Comparison of ENCODE assay signal across 12 mouse cellular contexts in genomic region chr6:38950341-38950740, GRCm38 (mm10).
DNase-seq lines count a peak whose midpoint lies in the region; ATAC-seq lines count a peak whose summit lies in the region.
"Had no signal": no experiment of that assay in that cellular context is flagged by ENCODE, and none has a peak within 500 bp of the region (broad histone marks: within the 10 kb centered on the region; RNA-seq: fewer than 3 reads in every experiment).

No protein-coding gene starts in this region.

- no peak for ATAC-seq in heart, embryonic 11.5 days (replicated peaks; ENCODE audit: insufficient number of reproducible peaks, low FRiP score, low TSS enrichment)
- no peak for ATAC-seq in kidney, embryonic 16.5 days (ENCODE audit: low FRiP score, low TSS enrichment)
- ATAC-seq in kidney, embryonic 14.5 days (ENCODE audit: low FRiP score, low TSS enrichment), result no peak
- peak; percentile 66 for ATAC-seq in liver, embryonic 16.5 days (ENCODE audit: low read depth)
- ATAC-seq: hindbrain, postnatal 0 days had no signal

- peak overlapping the region; percentile 62 for H3K27ac ChIP-seq in heart, embryonic 11.5 days (ENCODE audit: low read depth, low read length)
- H3K27ac ChIP-seq in kidney, embryonic 16.5 days (ENCODE audit: low read length), result peak overlapping the region; percentile 72; the same call in 1 of the 2 replicates
- H3K27ac ChIP-seq in kidney, embryonic 14.5 days (ENCODE audit: low read depth, low read length), result no peak overlapping the region
- H3K27ac ChIP-seq in liver, embryonic 16.5 days (ENCODE audit: low read length), result peak overlapping the region; percentile 9; the same call in 1 of the 2 replicates
- H3K27ac ChIP-seq: hindbrain, postnatal 0 days; neural tube, embryonic 15.5 days had no signal

- H3K4me2 ChIP-seq in heart, embryonic 11.5 days, result no peak overlapping the region
- H3K4me2 ChIP-seq in kidney, embryonic 16.5 days (replicated peaks; ENCODE audit: low read depth, low read length), result no peak overlapping the region
- no peak overlapping the region for H3K4me2 ChIP-seq in kidney, embryonic 14.5 days (replicated peaks; ENCODE audit: low read depth, low read length)
- no peak overlapping the region for H3K4me2 ChIP-seq in liver, embryonic 16.5 days (ENCODE audit: low read depth, low read length)
- H3K4me2 ChIP-seq: neural tube, embryonic 15.5 days had no signal

- H3K4me1 ChIP-seq in heart, embryonic 11.5 days (ENCODE audit: control insufficient read depth, insufficient read depth, low read length), result peaks cover 14% of the 10 kb centered on the region; the same call in 1 of the 2 replicates
- H3K4me1 ChIP-seq in kidney, embryonic 16.5 days (ENCODE audit: insufficient read depth, low read length), result peaks cover 4% of the 10 kb centered on the region
- H3K4me1 ChIP-seq in kidney, embryonic 14.5 days (ENCODE audit: control insufficient read depth, insufficient read depth, low read length), result 0 out of 2 replicates have a peak, but pooled peaks cover 3% of the 10 kb centered on the region
- peaks cover 14% of the 10 kb centered on the region for H3K4me1 ChIP-seq in liver, embryonic 16.5 days (ENCODE audit: control insufficient read depth, low read depth, low read length)

- H3K9me3 ChIP-seq in heart, embryonic 11.5 days (replicated peaks; ENCODE audit: control insufficient read depth, low read length), result no peaks in the 10 kb centered on the region
- H3K9me3 ChIP-seq in kidney, embryonic 16.5 days (ENCODE audit: low read length), result 0 out of 2 replicates have a peak, but pooled peaks cover 6% of the 10 kb centered on the region
- H3K9me3 ChIP-seq in kidney, embryonic 14.5 days (ENCODE audit: control insufficient read depth, low read length), result no peaks in the 10 kb centered on the region
- H3K9me3 ChIP-seq in liver, embryonic 16.5 days (replicated peaks; ENCODE audit: control insufficient read depth, low read length), result no peaks in the 10 kb centered on the region
- H3K9me3 ChIP-seq: neural tube, embryonic 15.5 days had no signal

- H3K36me3 ChIP-seq in heart, embryonic 11.5 days (ENCODE audit: control insufficient read depth, insufficient read depth, low read length), result no peaks in the 10 kb centered on the region
- H3K36me3 ChIP-seq in kidney, embryonic 16.5 days (ENCODE audit: insufficient read depth, low read length), result no peaks in the 10 kb centered on the region
- no peaks in the 10 kb centered on the region for H3K36me3 ChIP-seq in kidney, embryonic 14.5 days (ENCODE audit: control insufficient read depth, insufficient read depth, low read length)
- H3K36me3 ChIP-seq in liver, embryonic 16.5 days (ENCODE audit: control insufficient read depth, insufficient read depth), result no peaks in the 10 kb centered on the region
- H3K36me3 ChIP-seq: neural tube, embryonic 15.5 days had no signal

- no peak overlapping the region for H3K4me3 ChIP-seq in heart, embryonic 11.5 days (ENCODE audit: low read depth, low read length)
- H3K4me3 ChIP-seq in kidney, embryonic 16.5 days (ENCODE audit: low read length), result no peak overlapping the region
- H3K4me3 ChIP-seq in kidney, embryonic 14.5 days (ENCODE audit: low read length), result no peak overlapping the region
- H3K4me3 ChIP-seq in liver, embryonic 16.5 days (ENCODE audit: low read depth, low read length), result no peak overlapping the region
- H3K4me3 ChIP-seq: neural tube, embryonic 15.5 days had no signal

- no peak overlapping the region for H3K9ac ChIP-seq in heart, embryonic 11.5 days (ENCODE audit: low read depth, low read length)
- no peak overlapping the region for H3K9ac ChIP-seq in kidney, embryonic 16.5 days (replicated peaks; ENCODE audit: low read length)
- no peak overlapping the region for H3K9ac ChIP-seq in kidney, embryonic 14.5 days (ENCODE audit: low read depth, low read length)
- H3K9ac ChIP-seq in liver, embryonic 16.5 days (ENCODE audit: low read depth, low read length), result no peak overlapping the region
- H3K9ac ChIP-seq: neural tube, embryonic 15.5 days had no signal

- WGBS in heart, embryonic 11.5 days (ENCODE audit: insufficient replicate concordance), result 33% methylated on average over 4 of the region's 4 CpGs
- WGBS in kidney, embryonic 16.5 days, result 32% methylated on average over 4 of the region's 4 CpGs
- WGBS in kidney, embryonic 14.5 days, result 47% methylated on average over 4 of the region's 4 CpGs
- 3% methylated on average over 4 of the region's 4 CpGs for WGBS in liver, embryonic 16.5 days (ENCODE audit: insufficient replicate concordance)

- no peaks in the 10 kb centered on the region for H3K27me3 ChIP-seq in heart, embryonic 11.5 days (ENCODE audit: control insufficient read depth, insufficient read depth, low read length)
- H3K27me3 ChIP-seq in kidney, embryonic 16.5 days (ENCODE audit: insufficient read depth, low read length), result no peaks in the 10 kb centered on the region
- no peaks in the 10 kb centered on the region for H3K27me3 ChIP-seq in kidney, embryonic 14.5 days (ENCODE audit: control insufficient read depth, insufficient read depth, low read length)
- no peaks in the 10 kb centered on the region; the same call in 1 of the 2 replicates for H3K27me3 ChIP-seq in liver, embryonic 16.5 days (ENCODE audit: control insufficient read depth, insufficient read depth, low read depth, low read length)
- H3K27me3 ChIP-seq: neural tube, embryonic 15.5 days had no signal

- intact Hi-C loops in heart, postnatal 10 days (cut with DNase I), result no loop called here
- intact Hi-C loops in left cerebral cortex, postnatal 4 days (cut with DNase I), result no loop called here

- no peak for DNase-seq in heart, postnatal 10 days
- DNase-seq in NIH3T3 (ENCODE audit: low read depth), result peak; percentile 57
- DNase-seq in left cerebral cortex, postnatal 4 days, result no peak
- no peak for DNase-seq in frontal cortex, postnatal 36 days (ENCODE audit: low spot score in 2 of 2)
- DNase-seq: cerebellum, postnatal 14 days; right cerebral cortex, adult 18-20 months had no signal
